Mouse (Mus musculus): ENCODE measurements at regions not wholly inside any gene's neighbourhood (a gene's known extent, or its start where the extent isn't known, plus 50 kb on each side); places are given as distances from the start of the nearest gene placed in this dataset.

- H3K4me2 ChIP-seq (ENCODE audit: low read length) = no peak overlapping the region
- no peaks in the 10 kb centered on the region for H3K36me3 ChIP-seq (ENCODE audit: control insufficient read depth, insufficient read depth, low read length)
- H3K4me1 ChIP-seq (ENCODE audit: control insufficient read depth, insufficient read depth, low read length) = peaks cover 2% of the 10 kb centered on the region; the same call in 1 of the 2 replicates
- H3K9me3 ChIP-seq (replicated peaks; ENCODE audit: control insufficient read depth, low read length, poor library complexity, severe bottlenecking) = no peaks in the 10 kb centered on the region
- no peak overlapping the region for H3K9ac ChIP-seq (ENCODE audit: low read depth, low read length)
- 63% methylated on average over 11 of the region's 11 CpGs for WGBS
- H3K4me3 ChIP-seq (ENCODE audit: low read depth, low read length) = no peak overlapping the region
- no peaks in the 10 kb centered on the region for H3K27me3 ChIP-seq (ENCODE audit: control insufficient read depth, insufficient read depth, low read depth, low read length)
- H3K27ac ChIP-seq (ENCODE audit: low read length) = no peak overlapping the region
- no peak for ATAC-seq
Measured at GRCm38 (mm10) chr12:107583151-107583720, 94.8 kb downstream of the 3110018I06Rik start.

- Histone ChIP-seq H3K27me3 (ENCODE audit: control insufficient read depth, insufficient read depth, low read depth, low read length) (no peaks in the 10 kb centered on the region), H3K36me3 (ENCODE audit: control insufficient read depth, insufficient read depth, low read length) (no peaks in the 10 kb centered on the region), H3K9ac (ENCODE audit: low read depth, low read length) (no peak overlapping the region), H3K4me1 (ENCODE audit: control insufficient read depth, insufficient read depth, low read length) (peaks cover 2% of the 10 kb centered on the region; the same call in 1 of the 2 replicates), H3K9me3 (replicated peaks; ENCODE audit: control insufficient read depth, low read length, poor library complexity, severe bottlenecking) (no peaks in the 10 kb centered on the region), H3K4me3 (ENCODE audit: low read depth, low read length) (no peak overlapping the region), H3K27ac (ENCODE audit: low read length) (no peak overlapping the region), H3K4me2 (ENCODE audit: low read length) (no peak overlapping the region)
- 47% methylated on average over 9 of the region's 9 CpGs for WGBS
- ATAC-seq = no peak
Measured at GRCm38 (mm10) chr12:107585696-107586225, 97.3 kb downstream of the 3110018I06Rik start.

- no peak overlapping the region for H3K27ac ChIP-seq (ENCODE audit: low read length)
- no peak for ATAC-seq
- H3K4me3 ChIP-seq (ENCODE audit: low read depth, low read length) = no peak overlapping the region
- no peak overlapping the region for H3K4me2 ChIP-seq (ENCODE audit: low read length)
- no peaks in the 10 kb centered on the region for H3K9me3 ChIP-seq (replicated peaks; ENCODE audit: control insufficient read depth, low read length, poor library complexity, severe bottlenecking)
- no peaks in the 10 kb centered on the region for H3K4me1 ChIP-seq (ENCODE audit: control insufficient read depth, insufficient read depth, low read length)
- no peaks in the 10 kb centered on the region for H3K36me3 ChIP-seq (ENCODE audit: control insufficient read depth, insufficient read depth, low read length)
- no peak overlapping the region for H3K9ac ChIP-seq (ENCODE audit: low read depth, low read length)
- H3K27me3 ChIP-seq (ENCODE audit: control insufficient read depth, insufficient read depth, low read depth, low read length) = no peaks in the 10 kb centered on the region
Measured at GRCm38 (mm10) chr12:107596236-107596635, 107.8 kb downstream of the 3110018I06Rik start.

DNA sequence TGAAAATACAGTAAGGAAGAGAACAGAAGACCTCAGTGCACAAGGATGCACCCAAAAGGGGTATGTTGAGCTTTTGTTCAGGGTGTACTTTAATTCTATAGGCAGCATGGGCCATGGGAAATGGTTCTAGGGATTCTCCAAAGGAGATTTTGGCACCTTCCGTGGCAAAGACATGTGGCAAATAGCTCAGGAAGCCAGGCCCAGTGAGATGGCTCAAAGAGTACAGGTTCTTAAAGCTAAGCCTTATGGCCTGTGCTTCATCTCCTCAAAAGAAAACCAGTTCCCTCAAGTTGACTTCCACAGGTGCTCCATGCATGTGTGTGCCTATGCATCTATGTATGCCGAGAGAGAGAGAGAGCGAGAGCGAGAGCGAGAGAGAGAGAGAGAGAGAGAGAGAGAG is 112.1 kb downstream of the 3110018I06Rik start:
- Histone ChIP-seq H3K27me3 (ENCODE audit: control insufficient read depth, insufficient read depth, low read depth, low read length) (no peaks in the 10 kb centered on the region), H3K27ac (ENCODE audit: low read length) (no peak overlapping the region), H3K9me3 (replicated peaks; ENCODE audit: control insufficient read depth, low read length, poor library complexity, severe bottlenecking) (no peaks in the 10 kb centered on the region), H3K36me3 (ENCODE audit: control insufficient read depth, insufficient read depth, low read length) (no peaks in the 10 kb centered on the region), H3K9ac (ENCODE audit: low read depth, low read length) (no peak overlapping the region), H3K4me1 (ENCODE audit: control insufficient read depth, insufficient read depth, low read length) (no peaks in the 10 kb centered on the region), H3K4me2 (ENCODE audit: low read length) (no peak overlapping the region), H3K4me3 (ENCODE audit: low read depth, low read length) (no peak overlapping the region)
- no peak for ATAC-seq
- 98% methylated on average over 5 of the region's 5 CpGs for WGBS

DNA sequence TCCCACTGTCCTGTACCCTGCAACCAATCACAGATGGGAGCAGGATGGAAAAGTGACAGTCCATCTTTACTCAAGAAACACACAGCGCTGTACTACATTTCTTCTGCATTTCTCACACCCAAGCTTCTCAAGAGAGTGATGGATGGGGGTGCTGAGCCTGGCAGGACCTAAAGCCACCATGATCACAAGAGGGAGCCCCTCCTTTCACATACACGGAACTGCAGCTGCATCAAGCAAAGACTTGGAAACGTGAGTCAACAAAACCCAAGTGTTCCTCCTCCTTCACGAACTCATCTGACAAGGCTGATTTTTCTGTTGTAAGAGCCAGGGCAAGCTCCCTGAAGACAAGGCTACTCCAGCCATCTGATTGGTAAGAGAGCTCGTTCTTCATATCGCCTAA is 120.5 kb downstream of the 3110018I06Rik start:
- WGBS = 85% methylated on average over 6 of the region's 6 CpGs
- H3K27ac ChIP-seq (ENCODE audit: low read length) = no peak overlapping the region
- no peak overlapping the region for H3K4me2 ChIP-seq (ENCODE audit: low read length)
- H3K27me3 ChIP-seq (ENCODE audit: control insufficient read depth, insufficient read depth, low read depth, low read length) = no peaks in the 10 kb centered on the region
- no peaks in the 10 kb centered on the region for H3K4me1 ChIP-seq (ENCODE audit: control insufficient read depth, insufficient read depth, low read length)
- H3K9ac ChIP-seq (ENCODE audit: low read depth, low read length) = no peak overlapping the region
- H3K36me3 ChIP-seq (ENCODE audit: control insufficient read depth, insufficient read depth, low read length) = no peaks in the 10 kb centered on the region
- no peak overlapping the region for H3K4me3 ChIP-seq (ENCODE audit: low read depth, low read length)
- no peaks in the 10 kb centered on the region for H3K9me3 ChIP-seq (replicated peaks; ENCODE audit: control insufficient read depth, low read length, poor library complexity, severe bottlenecking)
- ATAC-seq = no peak

- Histone ChIP-seq H3K9ac (ENCODE audit: low read depth, low read length) (no peak overlapping the region), H3K4me1 (ENCODE audit: control insufficient read depth, insufficient read depth, low read length) (no peaks in the 10 kb centered on the region), H3K36me3 (ENCODE audit: control insufficient read depth, insufficient read depth, low read length) (no peaks in the 10 kb centered on the region), H3K4me3 (ENCODE audit: low read depth, low read length) (no peak overlapping the region), H3K27ac (ENCODE audit: low read length) (no peak overlapping the region), H3K27me3 (ENCODE audit: control insufficient read depth, insufficient read depth, low read depth, low read length) (no peaks in the 10 kb centered on the region), H3K9me3 (replicated peaks; ENCODE audit: control insufficient read depth, low read length, poor library complexity, severe bottlenecking) (no peaks in the 10 kb centered on the region), H3K4me2 (ENCODE audit: low read length) (no peak overlapping the region)
- 76% methylated on average over 4 of the region's 4 CpGs for WGBS
- no peak for ATAC-seq
Measured at GRCm38 (mm10) chr12:107609986-107610385, 121.6 kb downstream of the 3110018I06Rik start.

- Histone ChIP-seq H3K4me3 (ENCODE audit: low read depth, low read length) (no peak overlapping the region), H3K27ac (ENCODE audit: low read length) (no peak overlapping the region), H3K9ac (ENCODE audit: low read depth, low read length) (no peak overlapping the region), H3K36me3 (ENCODE audit: control insufficient read depth, insufficient read depth, low read length) (no peaks in the 10 kb centered on the region), H3K4me1 (ENCODE audit: control insufficient read depth, insufficient read depth, low read length) (no peaks in the 10 kb centered on the region), H3K4me2 (ENCODE audit: low read length) (no peak overlapping the region), H3K27me3 (ENCODE audit: control insufficient read depth, insufficient read depth, low read depth, low read length) (no peaks in the 10 kb centered on the region), H3K9me3 (replicated peaks; ENCODE audit: control insufficient read depth, low read length, poor library complexity, severe bottlenecking) (no peaks in the 10 kb centered on the region)
- no peak for ATAC-seq
- WGBS = 61% methylated on average over 16 of the region's 16 CpGs
Measured at GRCm38 (mm10) chr12:107617212-107617994, 129.0 kb downstream of the 3110018I06Rik start.

DNA sequence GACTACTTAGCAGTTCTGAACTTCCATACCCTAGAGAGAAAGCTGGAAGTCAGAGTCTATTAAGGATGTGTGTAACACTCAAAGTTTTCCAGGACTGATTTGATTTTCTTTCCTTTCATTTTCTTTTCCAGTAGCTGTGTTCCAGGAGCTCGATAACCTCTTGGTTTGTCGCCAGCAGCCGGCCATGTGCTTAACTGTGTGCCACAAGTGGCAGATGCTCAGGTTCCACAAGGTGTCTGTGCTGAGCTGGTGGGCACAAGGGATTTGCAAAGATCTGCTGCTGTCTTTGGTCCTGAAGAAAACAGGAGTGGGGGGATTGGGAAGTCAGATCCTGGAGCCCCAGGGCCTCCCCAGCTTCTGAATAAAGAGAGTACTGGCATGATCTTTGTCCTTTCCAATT is 136.0 kb downstream of the 3110018I06Rik start:
- Histone ChIP-seq H3K4me2 (ENCODE audit: low read length) (no peak overlapping the region), H3K9me3 (replicated peaks; ENCODE audit: control insufficient read depth, low read length, poor library complexity, severe bottlenecking) (no peaks in the 10 kb centered on the region), H3K4me3 (ENCODE audit: low read depth, low read length) (no peak overlapping the region), H3K27me3 (ENCODE audit: control insufficient read depth, insufficient read depth, low read depth, low read length) (no peaks in the 10 kb centered on the region), H3K27ac (ENCODE audit: low read length) (no peak overlapping the region), H3K9ac (ENCODE audit: low read depth, low read length) (no peak overlapping the region), H3K36me3 (ENCODE audit: control insufficient read depth, insufficient read depth, low read length) (no peaks in the 10 kb centered on the region), H3K4me1 (ENCODE audit: control insufficient read depth, insufficient read depth, low read length) (no peaks in the 10 kb centered on the region; the same call in 1 of the 2 replicates)
- 64% methylated on average over 3 of the region's 3 CpGs for WGBS
- no peak for ATAC-seq

- ATAC-seq = no peak
- Histone ChIP-seq H3K27ac (ENCODE audit: low read length) (no peak overlapping the region), H3K4me1 (ENCODE audit: control insufficient read depth, insufficient read depth, low read length) (no peaks in the 10 kb centered on the region), H3K36me3 (ENCODE audit: control insufficient read depth, insufficient read depth, low read length) (no peaks in the 10 kb centered on the region), H3K4me2 (ENCODE audit: low read length) (no peak overlapping the region), H3K27me3 (ENCODE audit: control insufficient read depth, insufficient read depth, low read depth, low read length) (no peaks in the 10 kb centered on the region), H3K9me3 (replicated peaks; ENCODE audit: control insufficient read depth, low read length, poor library complexity, severe bottlenecking) (no peaks in the 10 kb centered on the region), H3K9ac (ENCODE audit: low read depth, low read length) (no peak overlapping the region), H3K4me3 (ENCODE audit: low read depth, low read length) (no peak overlapping the region)
- 95% methylated on average over 9 of the region's 9 CpGs for WGBS
Measured at GRCm38 (mm10) chr12:107648008-107648407, 159.6 kb downstream of the 3110018I06Rik start.

Data from midbrain, embryonic 16.5 days (tissue).